Mouse (Mus musculus) layer of hippocampus, adult 11-12 months (tissue): Measurements from ENCODE around the gene Fis1.

Source experiments
- DNase-seq: peaks from one replicate; pipeline ENCODE4 v3.0.0; 2022; ENCODE audit warnings: low spot score

Gene Fis1

DNA sequence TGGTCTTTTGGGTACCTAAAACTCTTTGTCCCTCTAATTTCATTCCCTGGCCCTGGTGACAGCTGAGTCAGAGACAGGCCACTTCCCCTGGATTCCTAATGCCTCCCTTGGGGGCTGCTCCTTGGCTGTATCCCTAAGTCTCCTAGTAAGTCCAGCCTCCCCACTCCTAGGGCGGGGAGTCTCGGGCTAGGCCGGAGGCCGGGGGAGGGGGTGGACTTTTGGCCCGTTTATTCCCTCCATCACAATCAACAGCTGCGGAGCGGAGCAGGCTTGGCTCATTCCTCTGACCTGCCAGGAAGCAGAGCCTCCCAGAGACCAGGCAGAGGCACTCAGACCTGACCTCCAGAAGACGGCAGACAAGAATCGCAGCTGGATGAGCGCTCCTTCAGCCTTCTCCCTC, 14.5 kb downstream of the Fis1 start:
- no peak for DNase-seq

DNA sequence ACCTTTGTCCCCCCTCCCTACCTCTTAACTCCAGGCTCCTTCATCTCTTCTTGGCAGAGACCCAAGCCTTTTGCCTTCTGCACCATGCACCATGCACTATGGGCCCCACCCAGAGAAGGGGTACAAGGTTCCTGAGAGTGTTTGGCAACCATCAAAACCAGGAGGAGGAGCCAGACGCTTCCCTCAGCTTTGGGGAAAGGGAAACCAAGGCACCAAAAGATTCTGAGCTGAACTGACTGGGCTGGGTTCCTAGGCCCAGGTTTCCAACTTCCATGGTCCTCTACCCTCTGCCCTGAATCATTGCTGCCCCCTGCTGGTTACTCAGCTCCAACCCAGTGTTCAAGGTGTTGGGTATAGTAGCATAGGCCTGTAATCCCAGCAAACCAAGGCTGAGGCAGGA, 17.6 kb downstream of the Fis1 start:
- peak; percentile 52 for DNase-seq

DNA sequence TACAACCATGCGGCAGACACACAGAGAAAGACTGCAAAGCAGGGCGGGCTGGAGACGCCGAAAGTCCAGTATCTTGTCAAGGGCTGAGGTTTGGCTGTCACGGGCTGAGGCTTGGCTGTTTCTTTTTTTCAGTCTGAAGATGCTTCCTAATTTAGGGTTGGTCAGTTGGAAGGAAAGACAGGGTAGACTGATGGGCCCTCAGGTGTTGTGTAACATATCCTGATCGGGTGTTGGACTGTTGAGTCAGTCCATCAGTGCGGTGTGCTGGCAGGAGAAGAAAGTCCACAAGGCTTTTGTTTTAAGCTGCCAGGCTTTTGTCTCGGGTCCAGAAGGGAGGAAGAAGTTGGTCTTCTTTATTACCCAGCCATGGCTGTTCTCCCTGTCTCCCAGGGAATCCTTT, 20.6 kb downstream of the Fis1 start:
- DNase-seq, result no peak

DNA sequence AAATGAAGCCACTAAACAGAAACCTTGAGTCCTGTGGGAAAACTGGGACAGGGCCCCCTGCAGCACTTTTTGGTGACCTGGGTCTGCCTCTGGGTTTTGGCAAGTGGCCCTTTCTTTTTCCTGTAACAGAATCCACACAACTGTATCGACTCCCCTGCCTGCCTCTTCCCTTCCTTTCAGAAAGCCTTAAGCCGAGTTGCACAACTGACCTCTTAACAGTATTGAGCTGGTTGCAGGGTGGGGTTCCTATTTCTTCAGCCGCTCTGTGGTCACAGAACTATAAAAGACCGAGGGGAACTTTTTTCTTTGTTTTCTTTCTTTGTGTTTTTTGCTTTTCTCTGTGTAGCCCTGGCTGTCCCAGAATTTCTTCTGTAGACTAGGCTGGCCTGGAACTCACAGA, 24.7 kb downstream of the Fis1 start:
- no peak for DNase-seq

DNA sequence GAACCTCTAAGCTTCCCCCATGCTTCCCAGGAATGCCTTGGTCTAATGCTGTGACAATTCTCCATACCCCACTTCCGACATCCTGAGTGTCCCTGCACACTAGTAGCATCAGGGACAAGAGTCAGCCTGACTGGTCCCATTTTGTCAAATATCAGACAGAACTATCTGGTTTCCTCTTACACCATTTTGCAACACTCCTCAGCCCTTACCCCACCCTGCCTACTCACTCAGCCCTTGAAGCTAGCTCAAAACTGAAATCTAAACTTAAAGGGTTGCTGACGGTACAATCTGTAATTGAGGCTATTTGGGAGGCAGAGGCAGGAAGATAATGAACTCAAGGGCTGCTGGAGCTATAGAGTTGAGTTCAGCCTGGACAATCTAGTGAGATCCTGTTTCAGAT, 26.7 kb downstream of the Fis1 start:
- no peak for DNase-seq

DNA sequence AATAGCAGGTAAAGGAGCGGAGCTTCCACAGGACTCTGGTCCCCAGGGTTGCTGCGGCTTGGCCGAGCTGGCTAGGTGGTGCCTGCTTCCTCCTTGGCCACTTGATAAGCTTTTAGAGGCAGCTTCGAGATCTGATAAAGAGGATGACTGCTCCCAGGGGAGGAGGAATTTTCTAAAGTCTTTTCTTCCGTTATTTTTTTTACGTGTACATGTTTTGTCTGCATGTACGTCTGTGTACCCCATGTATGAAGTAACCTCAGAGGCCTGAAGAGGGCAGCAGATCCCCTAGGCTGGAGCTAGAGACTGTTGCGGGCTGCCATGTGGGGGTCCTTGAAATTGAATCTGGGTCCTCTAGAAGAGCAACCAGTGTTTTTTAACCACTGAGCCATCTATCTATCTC, 27.9 kb downstream of the Fis1 start:
- no peak for DNase-seq

DNA sequence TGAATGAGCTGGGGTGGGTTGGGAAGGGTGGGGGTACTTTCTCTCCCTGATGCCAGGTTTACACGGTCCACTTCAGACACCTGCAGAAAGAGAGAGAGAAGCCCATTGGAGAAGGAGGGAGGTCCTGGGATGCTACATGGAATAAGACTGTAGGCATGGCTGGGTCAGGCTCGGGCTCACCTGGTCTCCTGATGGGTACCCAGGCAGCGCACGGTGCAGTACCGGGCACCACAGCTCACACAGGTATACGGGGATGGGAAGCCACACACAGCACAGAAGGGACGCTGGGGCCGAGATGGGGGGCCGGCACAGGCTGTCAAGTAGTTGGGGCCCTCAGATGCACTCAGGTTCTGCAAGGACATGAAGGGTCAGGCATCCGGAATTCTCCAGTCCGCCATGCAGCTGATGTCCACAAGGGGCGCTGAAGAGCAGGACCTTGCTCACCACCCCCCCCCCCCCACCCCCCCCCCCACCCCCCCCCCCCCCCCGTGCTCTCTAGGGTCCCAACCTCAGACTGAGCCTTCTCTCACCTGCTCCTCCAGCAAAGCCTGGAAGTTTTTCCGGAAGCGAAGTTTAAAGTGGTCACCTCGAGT, 29.4 kb downstream of the Fis1 start:
- peak; percentile 37 for DNase-seq

DNA sequence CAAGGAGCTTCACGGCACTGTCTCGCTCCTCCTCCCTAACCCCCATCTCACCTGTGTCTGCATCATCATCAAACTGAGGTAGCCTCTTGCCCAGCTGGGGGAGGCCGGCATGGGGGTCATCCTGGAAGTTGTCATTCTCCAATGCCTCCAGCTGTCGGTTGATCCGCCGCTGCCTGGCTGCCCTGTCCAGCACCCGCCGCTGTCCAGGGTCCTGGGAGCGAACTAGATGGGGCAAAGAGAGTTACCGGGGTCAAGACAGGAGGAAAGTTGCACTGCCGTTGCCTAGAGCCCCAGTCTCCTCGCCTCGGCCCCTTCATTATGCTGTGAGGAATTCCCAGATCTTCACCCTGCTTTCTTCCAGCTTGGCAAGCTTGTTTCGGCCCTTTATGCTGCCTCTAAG, 31.8 kb downstream of the Fis1 start:
- DNase-seq, result no peak

DNA sequence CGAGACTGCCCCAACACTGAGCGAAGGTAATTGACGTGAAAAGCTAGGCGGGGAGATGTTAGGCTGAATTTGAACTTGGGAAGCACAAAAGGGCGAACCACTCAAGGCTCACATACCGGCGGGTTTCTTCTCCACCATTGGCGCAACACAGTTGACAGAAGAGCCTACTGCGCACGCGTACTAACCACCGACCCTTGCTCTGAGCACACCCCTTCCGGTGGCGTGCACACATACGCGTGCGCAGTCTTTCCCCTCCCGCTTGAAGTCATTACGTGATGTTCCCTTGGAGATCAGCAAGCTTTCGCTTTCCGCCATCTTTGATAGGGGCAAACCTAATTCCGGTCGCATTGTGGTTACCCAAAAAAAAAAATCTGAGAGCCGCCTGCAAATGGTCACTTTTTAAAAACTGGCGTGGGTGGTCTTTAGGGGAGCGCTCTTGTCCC, 33.6 kb downstream of the Fis1 start, which contains the start of gene Plod3:
Gene Plod3, plus strand, starts transcription at position 325 of the 443 bp plus-strand sequence.
- DNase-seq, result peak; percentile 98

DNA sequence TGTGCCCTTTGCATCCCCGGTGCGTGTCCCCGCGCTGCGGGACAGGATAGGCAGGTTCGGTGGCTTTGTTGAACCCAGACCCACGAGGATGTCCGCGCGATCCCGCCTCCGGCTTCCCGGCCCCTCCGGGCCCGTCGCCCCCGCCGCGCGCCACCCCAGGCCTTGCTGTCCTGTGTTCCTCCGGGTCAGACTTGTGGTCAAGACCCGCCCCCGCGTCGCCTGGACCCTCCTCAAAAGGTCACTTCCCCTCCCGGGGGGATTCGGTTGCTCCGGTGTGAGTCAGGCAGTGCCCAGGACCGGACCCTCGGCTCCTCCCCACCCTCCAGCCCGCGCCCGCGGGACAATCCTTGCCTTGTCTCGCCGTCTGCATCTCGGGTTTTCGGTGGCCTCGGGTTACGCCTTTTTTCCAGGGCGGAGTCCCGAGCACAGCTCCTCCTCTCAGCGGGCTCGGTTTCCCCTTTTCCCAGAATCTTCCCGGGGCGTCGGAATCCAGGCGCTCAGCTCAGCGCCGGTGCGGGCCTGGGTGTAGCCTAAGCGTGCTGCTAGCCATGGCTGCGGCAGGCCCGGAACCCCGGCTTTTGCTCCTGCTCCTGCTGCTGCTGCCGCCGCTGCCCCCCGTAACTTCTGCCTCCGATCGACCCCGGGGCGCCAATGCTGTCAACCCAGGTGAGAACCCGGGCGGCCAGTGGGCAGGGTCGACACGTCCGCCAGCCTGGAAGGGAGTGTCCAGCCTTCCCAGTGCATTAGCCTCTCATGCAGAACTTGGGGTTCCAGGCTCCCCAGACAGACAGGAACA, 34.3 kb downstream of the Fis1 start:
- DNase-seq, result peak; percentile 82

DNA sequence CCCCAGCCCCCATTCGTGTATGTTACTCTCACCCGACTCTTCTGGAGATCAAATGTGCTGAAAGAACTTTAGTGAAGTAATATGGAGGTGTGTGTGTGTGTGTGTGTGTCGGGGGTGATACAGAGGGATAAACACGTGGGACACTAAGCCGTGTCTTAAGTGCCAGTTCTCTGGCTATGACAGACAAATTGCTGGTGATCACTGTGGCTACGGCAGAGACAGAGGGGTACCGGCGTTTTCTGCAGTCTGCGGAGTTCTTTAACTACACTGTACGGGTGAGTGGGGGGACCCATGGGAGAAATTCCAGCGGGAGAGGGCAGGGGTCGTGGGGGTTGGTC, 34.8 kb downstream of the Fis1 start, which contains the start of gene Znhit1:
Gene Znhit1, minus strand, starts transcription at position 88 of the 338 bp plus-strand sequence.
- DNase-seq, result no peak

DNA sequence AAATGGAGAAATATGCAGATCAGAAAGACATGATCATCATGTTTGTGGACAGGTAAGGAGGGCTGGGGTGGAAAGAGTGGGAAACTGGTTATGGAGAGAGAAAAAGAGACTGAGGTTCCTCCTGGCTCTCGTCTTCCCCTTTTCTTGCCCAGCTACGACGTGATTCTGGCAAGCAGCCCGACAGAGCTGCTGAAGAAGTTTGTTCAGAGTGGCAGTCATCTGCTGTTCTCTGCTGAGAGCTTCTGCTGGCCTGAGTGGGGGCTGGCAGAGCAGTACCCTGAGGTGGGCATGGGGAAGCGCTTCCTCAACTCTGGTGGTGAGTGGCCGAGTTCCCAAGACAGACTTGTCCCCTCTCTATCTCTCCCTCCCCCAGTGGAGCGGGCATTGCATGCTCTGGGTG, 35.3 kb downstream of the Fis1 start:
- DNase-seq, result peak; percentile 61

DNA sequence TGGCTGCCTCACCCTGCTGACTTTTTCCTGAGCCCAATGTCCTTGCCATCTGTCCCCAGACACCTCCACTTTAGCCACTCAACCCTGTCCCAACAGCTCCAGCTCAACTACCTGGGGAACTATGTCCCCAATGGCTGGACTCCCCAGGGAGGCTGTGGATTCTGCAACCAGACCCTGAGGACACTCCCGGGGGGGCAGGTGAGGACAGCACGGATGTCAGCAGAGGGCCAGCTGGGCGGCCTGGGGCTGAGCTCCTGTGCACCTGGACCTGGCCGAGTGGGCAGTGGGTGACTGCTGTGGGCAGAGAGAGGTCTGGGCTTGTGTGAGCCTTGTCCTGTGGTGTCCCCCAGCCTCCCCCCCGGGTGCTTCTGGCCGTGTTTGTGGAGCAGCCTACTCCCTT, 36.7 kb downstream of the Fis1 start:
- no peak for DNase-seq

DNA sequence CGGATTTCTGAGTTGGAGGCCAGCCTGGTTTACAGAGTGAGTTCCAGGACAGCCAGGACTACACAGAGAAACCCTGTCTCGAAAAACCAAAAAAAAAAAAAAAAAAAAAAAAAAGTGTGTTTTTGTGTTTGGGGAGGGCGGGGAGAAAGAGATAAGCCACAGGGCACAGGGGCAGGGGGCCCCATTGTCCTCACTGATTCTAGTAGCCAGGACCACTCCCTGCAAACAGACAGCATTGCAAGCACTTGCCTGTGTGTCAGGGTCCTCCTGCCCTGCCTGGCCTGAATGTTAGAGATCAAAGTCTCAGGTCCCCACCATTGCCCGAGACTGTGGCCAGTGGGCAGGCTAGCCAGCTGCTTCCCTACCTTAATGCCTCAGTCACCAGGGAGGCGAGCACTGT, 46.4 kb downstream of the Fis1 start:
- DNase-seq, result no peak

DNA sequence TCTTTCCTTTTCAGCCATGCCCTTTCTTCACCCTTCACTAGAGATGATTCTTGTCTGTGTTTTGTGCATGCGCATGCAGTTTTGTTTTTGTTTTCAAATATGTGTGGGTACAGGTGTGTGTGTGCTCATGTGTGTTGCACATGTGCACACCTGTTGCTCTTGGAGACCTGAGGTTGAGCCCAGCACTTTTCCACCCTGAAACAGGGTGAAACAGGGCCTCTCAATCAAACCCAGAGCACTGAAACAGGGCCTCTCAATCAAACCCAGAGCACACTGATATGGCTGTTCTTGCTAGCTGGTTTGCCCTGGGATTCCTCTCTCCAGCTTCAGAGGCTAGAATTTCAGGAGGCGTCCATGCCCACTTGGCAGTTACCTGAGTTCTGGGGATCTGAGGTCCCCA, 47.5 kb downstream of the Fis1 start:
- no peak for DNase-seq

DNA sequence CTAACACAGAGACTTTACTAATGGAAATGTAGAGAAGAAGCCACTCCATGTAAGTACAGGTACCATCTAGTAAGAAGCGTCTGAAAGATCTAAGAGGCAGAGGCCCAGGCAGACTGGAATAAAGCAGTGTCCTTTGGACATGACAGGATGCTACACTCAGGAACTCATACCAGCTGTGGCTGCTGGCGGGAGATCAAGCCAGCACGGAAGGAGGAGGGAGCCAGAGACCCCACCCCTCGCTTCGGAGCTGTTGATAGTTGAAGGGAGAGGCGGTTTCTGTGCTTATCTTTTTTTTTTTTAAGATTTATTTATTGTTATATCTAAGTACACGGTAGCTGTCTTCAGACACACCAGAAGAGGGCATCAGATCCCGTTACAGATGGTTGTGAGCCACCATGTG, 54.2 kb downstream of the Fis1 start:
- DNase-seq, result no peak

DNA sequence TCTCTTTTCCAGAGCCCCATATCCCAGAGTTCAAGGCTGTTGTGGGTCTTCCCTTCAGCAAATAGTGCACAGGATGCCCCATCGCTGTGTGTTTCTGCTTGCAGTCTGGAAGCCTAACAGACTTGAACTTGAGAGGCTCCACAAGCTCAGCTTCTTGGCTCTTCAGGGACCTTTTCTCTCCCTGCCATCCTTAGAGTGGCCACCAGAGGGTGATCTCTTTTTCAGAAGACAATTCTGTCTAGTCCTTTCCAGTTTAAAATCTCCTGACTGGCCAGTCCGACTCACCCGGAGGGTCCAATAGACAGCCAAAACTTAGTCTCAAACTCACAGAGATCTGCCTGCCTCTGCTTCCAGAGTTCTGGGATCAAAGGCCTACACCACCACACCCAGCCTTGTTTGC, 56.9 kb downstream of the Fis1 start:
- peak; percentile 51 for DNase-seq

DNA sequence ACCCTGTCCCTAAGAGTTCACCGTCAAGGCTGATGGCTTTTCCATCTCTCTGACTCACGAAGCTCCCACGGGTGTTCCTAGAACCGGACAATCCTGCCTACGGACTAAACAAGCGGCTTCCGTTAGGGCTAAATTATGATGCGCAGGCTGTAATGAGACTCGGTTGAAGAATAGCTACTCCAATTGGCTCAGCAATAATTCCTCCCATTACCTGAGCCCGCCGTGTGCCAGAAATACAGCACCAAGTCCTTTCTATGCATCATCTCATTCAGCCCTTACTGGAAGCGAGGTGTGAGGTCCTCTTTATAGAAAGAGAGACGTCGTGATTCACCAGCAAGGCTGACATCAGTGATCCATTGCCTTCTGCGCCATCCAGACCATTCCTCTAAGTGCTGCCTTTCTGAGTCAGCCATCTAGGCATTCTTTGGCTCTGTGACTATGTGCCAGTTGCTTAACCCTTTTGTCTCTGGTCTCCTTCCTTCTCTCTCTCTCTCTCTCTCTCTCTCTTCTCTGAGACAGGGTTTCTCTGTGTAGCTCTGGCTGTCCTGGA, 59.4 kb downstream of the Fis1 start:
- DNase-seq, result no peak
